Mouse (Mus musculus): Measurements from ENCODE around the gene Ces4a. TPM values are rescaled to one million over a fixed set of nuclear protein-coding genes. Genes with fewer than 3 reads are reported as not detected.
"Not testable (repeated sequence)": the region's sequence is repeated elsewhere in the genome, so short reads cannot be mapped to it uniquely, and the experiment has no call there.

The Ces4a gene
- polyA plus RNA-seq (2011; ENCODE audit: insufficient read depth, insufficient read length, low replicate concordance, missing spikeins): not detected in 2 replicates

GRCm38 (mm10) chr8:105131509-105131908 lies at the start of gene Ces4a:
TSS of gene Ces4a (plus strand) at chr8:105131800.
- no peak for TF ChIP-seq CTCF (IDR thresholded peaks at IDR 0.05; ENCODE audit: control insufficient read depth, insufficient read depth, low read length)
- no peak for TF ChIP-seq POLR2A (IDR thresholded peaks at IDR 0.05; ENCODE audit: borderline replicate concordance, control insufficient read depth, low read depth, low read length)

GRCm38 (mm10) chr8:105083449-105084050 lies 48.0 kb upstream of the Ces4a start, which contains the start of gene Ces3b:
TSS of gene Ces3b (plus strand) at chr8:105083753.
- TF ChIP-seq CTCF (IDR thresholded peaks at IDR 0.05; ENCODE audit: control insufficient read depth, insufficient read depth, low read length) (no peak), POLR2A (IDR thresholded peaks at IDR 0.05; ENCODE audit: borderline replicate concordance, control insufficient read depth, low read depth, low read length) (no peak)
- Histone ChIP-seq H3K4me1 (ENCODE audit: control insufficient read depth, insufficient read depth, low read length) (no peaks in the 10 kb centered on the region; the same call in 1 of the 2 replicates), H3K27ac (ENCODE audit: control insufficient read depth, insufficient read depth, low read depth, low read length, poor library complexity) (no peak within 1 kb of the TSS), H3K4me3 (replicated peaks; ENCODE audit: control insufficient read depth, low read depth, low read length) (no peak within 1 kb of the TSS)
- WGBS: 71% methylated on average over 7 of the region's 7 CpGs

More at GRCm38 (mm10) chr8:105131509-105131908, at the start of gene Ces4a:
- no peaks in the 10 kb centered on the region for H3K4me1 ChIP-seq (ENCODE audit: control insufficient read depth, insufficient read depth, low read length)
- no peak within 1 kb of the TSS for H3K4me3 ChIP-seq (replicated peaks; ENCODE audit: control insufficient read depth, low read depth, low read length)
- H3K27ac ChIP-seq (ENCODE audit: control insufficient read depth, insufficient read depth, low read depth, low read length, poor library complexity): no peak within 1 kb of the TSS
- 64% methylated on average over 5 of the region's 5 CpGs for WGBS

GRCm38 (mm10) chr8:105088166-105088565 lies 43.4 kb upstream of the Ces4a start:
- WGBS: 83% methylated on average over 5 of the region's 5 CpGs
- H3K4me1 ChIP-seq (ENCODE audit: control insufficient read depth, insufficient read depth, low read length); H3K4me3 ChIP-seq (replicated peaks; ENCODE audit: control insufficient read depth, low read depth, low read length); H3K27ac ChIP-seq (ENCODE audit: control insufficient read depth, insufficient read depth, low read depth, low read length, poor library complexity): not testable (repeated sequence)

- Histone ChIP-seq H3K4me1 (ENCODE audit: control insufficient read depth, insufficient read depth, low read length) (no peaks in the 10 kb centered on the region), H3K4me3 (replicated peaks; ENCODE audit: control insufficient read depth, low read depth, low read length) (no peak overlapping the region), H3K27ac (ENCODE audit: control insufficient read depth, insufficient read depth, low read depth, low read length, poor library complexity) (no peak overlapping the region)
- WGBS: 56% methylated on average over 4 of the region's 4 CpGs
- TF ChIP-seq POLR2A (IDR thresholded peaks at IDR 0.05; ENCODE audit: borderline replicate concordance, control insufficient read depth, low read depth, low read length): no peak
- no peak for TF ChIP-seq CTCF (IDR thresholded peaks at IDR 0.05; ENCODE audit: control insufficient read depth, insufficient read depth, low read length)
These were observed 43.0 kb upstream of the Ces4a start for GRCm38 (mm10) chr8:105088581-105088980.

DNA sequence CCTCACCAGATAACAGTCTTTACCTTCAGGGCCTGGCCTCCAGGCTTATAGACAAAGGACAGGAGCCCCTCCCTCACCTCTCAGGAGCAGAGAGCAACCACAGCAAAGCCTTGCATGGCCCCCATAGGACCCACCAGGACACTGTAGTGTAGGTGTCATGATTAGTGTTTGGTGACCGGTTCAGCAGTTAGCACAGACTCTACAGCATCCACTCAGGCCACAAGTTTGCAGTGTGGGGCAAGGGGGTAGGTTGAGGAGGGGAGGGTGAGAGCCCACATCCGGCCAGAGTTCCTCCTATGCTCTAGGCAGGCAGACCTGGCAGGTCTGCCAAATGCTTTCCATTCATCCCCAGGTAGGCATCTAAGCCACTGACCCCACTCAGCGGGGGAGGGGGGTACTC lies 37.6 kb upstream of the Ces4a start:
- H3K4me1 ChIP-seq (ENCODE audit: control insufficient read depth, insufficient read depth, low read length): no peaks in the 10 kb centered on the region
- no peak overlapping the region for H3K27ac ChIP-seq (ENCODE audit: control insufficient read depth, insufficient read depth, low read depth, low read length, poor library complexity)
- H3K4me3 ChIP-seq (replicated peaks; ENCODE audit: control insufficient read depth, low read depth, low read length): no peak overlapping the region
- TF ChIP-seq CTCF (IDR thresholded peaks at IDR 0.05; ENCODE audit: control insufficient read depth, insufficient read depth, low read length): no peak
- no peak for TF ChIP-seq POLR2A (IDR thresholded peaks at IDR 0.05; ENCODE audit: borderline replicate concordance, control insufficient read depth, low read depth, low read length)
- 68% methylated on average over 3 of the region's 3 CpGs for WGBS

- not testable (repeated sequence) for H3K4me3 ChIP-seq (replicated peaks; ENCODE audit: control insufficient read depth, low read depth, low read length); H3K4me1 ChIP-seq (ENCODE audit: control insufficient read depth, insufficient read depth, low read length); H3K27ac ChIP-seq (ENCODE audit: control insufficient read depth, insufficient read depth, low read depth, low read length, poor library complexity)
- WGBS: 76% methylated on average over 4 of the region's 4 CpGs
These were observed 29.4 kb upstream of the Ces4a start for GRCm38 (mm10) chr8:105102101-105102785.

GRCm38 (mm10) chr8:105103701-105104100 lies 27.9 kb upstream of the Ces4a start:
- H3K4me3 ChIP-seq (replicated peaks; ENCODE audit: control insufficient read depth, low read depth, low read length); H3K4me1 ChIP-seq (ENCODE audit: control insufficient read depth, insufficient read depth, low read length); H3K27ac ChIP-seq (ENCODE audit: control insufficient read depth, insufficient read depth, low read depth, low read length, poor library complexity): not testable (repeated sequence)
- WGBS: 78% methylated on average over 5 of the region's 5 CpGs

DNA sequence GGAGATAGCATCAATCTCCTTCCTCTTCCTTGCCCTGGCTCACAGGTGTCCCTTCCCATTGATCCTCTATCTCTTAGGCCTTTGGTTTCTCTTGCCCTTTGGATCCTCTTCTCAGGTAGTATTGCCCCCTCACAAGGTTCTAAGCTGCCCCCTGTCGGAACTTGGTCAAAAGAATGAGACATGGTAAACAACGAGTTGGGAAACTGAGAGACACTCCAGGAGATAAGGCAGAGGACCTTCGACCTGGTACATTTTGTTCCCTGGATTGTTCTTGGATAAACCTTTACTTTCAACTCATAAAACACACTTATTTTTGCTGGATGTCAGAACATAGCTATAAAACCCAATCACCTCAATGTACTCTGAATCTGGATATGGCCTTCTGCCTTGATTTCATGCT lies 27.4 kb upstream of the Ces4a start:
- no peak overlapping the region for H3K4me3 ChIP-seq (replicated peaks; ENCODE audit: control insufficient read depth, low read depth, low read length)
- H3K4me1 ChIP-seq (ENCODE audit: control insufficient read depth, insufficient read depth, low read length): no peaks in the 10 kb centered on the region
- H3K27ac ChIP-seq (ENCODE audit: control insufficient read depth, insufficient read depth, low read depth, low read length, poor library complexity): no peak overlapping the region
- TF ChIP-seq POLR2A (IDR thresholded peaks at IDR 0.05; ENCODE audit: borderline replicate concordance, control insufficient read depth, low read depth, low read length): no peak
- no peak for TF ChIP-seq CTCF (IDR thresholded peaks at IDR 0.05; ENCODE audit: control insufficient read depth, insufficient read depth, low read length)
- 77% methylated on average over 3 of the region's 3 CpGs for WGBS

DNA sequence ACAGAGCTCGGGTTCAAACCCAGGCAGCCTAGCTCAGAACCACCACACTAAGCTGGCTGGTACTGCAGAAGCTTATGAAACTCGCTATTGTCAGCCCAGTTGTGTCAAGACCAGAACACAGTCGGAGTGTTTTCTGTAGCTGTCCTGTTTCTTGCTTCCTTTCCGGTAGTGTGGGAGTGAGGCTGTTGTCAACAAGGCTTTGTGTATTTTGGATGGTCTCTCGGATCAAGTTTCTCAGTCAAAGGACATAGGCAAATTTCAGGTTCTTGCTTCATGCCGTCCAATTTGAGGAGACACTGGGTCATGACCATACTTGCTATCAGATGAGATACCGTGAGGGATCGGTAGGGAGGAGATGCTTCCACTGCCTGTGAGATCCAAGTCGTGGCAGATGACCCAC lies 1.7 kb upstream of the Ces4a start:
- WGBS: 77% methylated on average over 9 of the region's 9 CpGs
- H3K4me1 ChIP-seq (ENCODE audit: control insufficient read depth, insufficient read depth, low read length): no peaks in the 10 kb centered on the region
- no peak overlapping the region for H3K4me3 ChIP-seq (replicated peaks; ENCODE audit: control insufficient read depth, low read depth, low read length)
- H3K27ac ChIP-seq (ENCODE audit: control insufficient read depth, insufficient read depth, low read depth, low read length, poor library complexity): no peak overlapping the region
- TF ChIP-seq POLR2A (IDR thresholded peaks at IDR 0.05; ENCODE audit: borderline replicate concordance, control insufficient read depth, low read depth, low read length): no peak
- no peak for TF ChIP-seq CTCF (IDR thresholded peaks at IDR 0.05; ENCODE audit: control insufficient read depth, insufficient read depth, low read length)

Measured in bone marrow, adult 2 months (tissue).